In the genomic region with DNA sequence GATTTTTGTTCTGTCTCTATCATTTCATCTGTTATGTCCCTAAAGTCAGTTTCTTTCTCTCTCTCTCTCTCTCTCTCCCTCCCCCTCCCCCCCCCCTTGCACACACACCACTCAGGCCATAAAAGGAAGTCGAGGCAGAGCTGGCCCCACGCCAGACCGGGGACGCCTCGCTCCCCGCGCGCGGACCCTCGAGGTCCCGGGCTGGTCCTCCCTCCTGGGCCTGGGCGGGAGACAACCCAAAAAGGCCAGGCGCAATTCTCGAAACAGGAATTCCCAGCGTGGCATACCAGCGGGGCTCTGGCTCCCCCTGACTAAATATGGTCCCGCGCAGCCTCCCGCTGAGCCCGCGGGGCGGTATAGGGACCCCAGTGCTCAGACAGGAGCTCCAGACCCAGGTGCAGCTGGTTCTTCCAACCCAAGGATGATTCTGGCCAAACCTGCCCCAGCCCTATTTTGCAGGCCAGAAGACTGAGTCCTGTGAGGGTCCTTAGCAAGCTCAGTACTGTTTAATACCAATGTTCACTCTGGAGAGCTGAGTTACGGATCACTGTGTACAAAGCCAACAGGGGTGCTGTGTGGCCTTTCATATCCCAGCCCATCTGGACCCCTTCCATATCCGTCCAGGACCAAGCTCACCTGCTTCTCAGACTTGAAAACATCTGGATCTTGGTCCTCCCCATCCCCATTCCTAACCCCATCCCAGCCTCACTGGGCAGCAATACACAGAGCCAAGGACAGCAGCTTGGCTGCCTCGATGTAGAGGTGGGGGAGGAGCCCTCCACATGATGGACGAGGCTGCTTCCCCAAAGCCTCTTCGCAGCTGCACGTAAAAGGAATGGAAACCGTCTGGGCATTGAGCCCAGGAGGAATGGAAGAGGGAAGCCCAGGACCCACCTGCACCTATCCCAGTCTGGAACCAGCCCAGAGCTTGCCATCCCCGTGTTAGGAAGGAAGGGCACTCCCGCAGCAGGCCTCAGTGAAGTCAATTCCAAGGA, we compare ENCODE assay signal across 9 mouse cellular contexts. TPM values are rescaled to one million over a fixed set of nuclear protein-coding genes. Genes with fewer than 3 reads are reported as not detected.
A peak's percentile ranks its signal among the peaks of the same experiment; 100 is the strongest.
DNase-seq lines count a peak whose midpoint lies in the region; ATAC-seq lines count a peak whose summit lies in the region.
"Had no signal": no experiment of that assay in that cellular context is flagged by ENCODE, and none has a peak within 500 bp of the region (broad histone marks: within the 10 kb centered on the region; RNA-seq: fewer than 3 reads in every experiment).

No protein-coding gene starts in this region.

- H3K36me3 ChIP-seq in heart, embryonic 12.5 days: no peaks in the 10 kb centered on the region
- peaks cover 4% of the 10 kb centered on the region; the same call in 1 of the 2 replicates for H3K36me3 ChIP-seq in limb, embryonic 12.5 days
- H3K36me3 ChIP-seq in neural tube, embryonic 12.5 days: no peaks in the 10 kb centered on the region

- WGBS in heart, embryonic 12.5 days: 9% methylated on average over 31 of the region's 31 CpGs
- 10% methylated on average over 31 of the region's 31 CpGs for WGBS in limb, embryonic 12.5 days
- 15% methylated on average over 31 of the region's 31 CpGs for WGBS in neural tube, embryonic 12.5 days

- peak; percentile 48 for ATAC-seq in heart, embryonic 12.5 days (ENCODE audit: insufficient number of reproducible peaks, low FRiP score)
- peak; percentile 34 for ATAC-seq in limb, embryonic 12.5 days (ENCODE audit: insufficient number of reproducible peaks, insufficient read depth, low FRiP score, low TSS enrichment, low read depth)
- no peak for ATAC-seq in neural tube, embryonic 12.5 days (ENCODE audit: low FRiP score, low read depth)

- peak overlapping the region; percentile 60 for H3K4me2 ChIP-seq in heart, embryonic 12.5 days
- H3K4me2 ChIP-seq in limb, embryonic 12.5 days: peak overlapping the region; percentile 57
- H3K4me2 ChIP-seq in neural tube, embryonic 12.5 days (replicated peaks): peak overlapping the region; percentile 53

- no peaks in the 10 kb centered on the region for H3K9me3 ChIP-seq in heart, embryonic 12.5 days (replicated peaks)
- H3K9me3 ChIP-seq in limb, embryonic 12.5 days: no peaks in the 10 kb centered on the region
- no peaks in the 10 kb centered on the region for H3K9me3 ChIP-seq in neural tube, embryonic 12.5 days

- H3K4me3 ChIP-seq in heart, embryonic 12.5 days: peak overlapping the region; percentile 36
- peak overlapping the region; percentile 32 for H3K4me3 ChIP-seq in limb, embryonic 12.5 days (replicated peaks)
- peak overlapping the region; percentile 18; the same call in 1 of the 2 replicates for H3K4me3 ChIP-seq in neural tube, embryonic 12.5 days
- H3K4me3 ChIP-seq: erythroblast, embryonic 14.5 days had no signal

- H3K4me1 ChIP-seq in heart, embryonic 12.5 days (replicated peaks): peaks cover 16% of the 10 kb centered on the region
- peaks cover 16% of the 10 kb centered on the region for H3K4me1 ChIP-seq in limb, embryonic 12.5 days (replicated peaks)
- 0 out of 2 replicates have a peak, but pooled peaks cover 4% of the 10 kb centered on the region for H3K4me1 ChIP-seq in neural tube, embryonic 12.5 days

- peak overlapping the region; percentile 17; the same call in 1 of the 2 replicates for H3K9ac ChIP-seq in heart, embryonic 12.5 days
- peak overlapping the region; percentile 24; the same call in 1 of the 2 replicates for H3K9ac ChIP-seq in limb, embryonic 12.5 days (replicated peaks)
- 0 out of 2 replicates have a peak overlapping the region, but pooled peaks have one; percentile 47 for H3K9ac ChIP-seq in neural tube, embryonic 12.5 days

- H3K27ac ChIP-seq in heart, embryonic 12.5 days (ENCODE audit: poor library complexity, severe bottlenecking): no peak overlapping the region
- H3K27ac ChIP-seq in limb, embryonic 12.5 days: no peak overlapping the region
- no peak overlapping the region for H3K27ac ChIP-seq in neural tube, embryonic 12.5 days

- peaks cover 81% of the 10 kb centered on the region for H3K27me3 ChIP-seq in heart, embryonic 12.5 days (replicated peaks)
- peaks cover 37% of the 10 kb centered on the region for H3K27me3 ChIP-seq in limb, embryonic 12.5 days
- peaks cover 13% of the 10 kb centered on the region for H3K27me3 ChIP-seq in neural tube, embryonic 12.5 days (replicated peaks)

- DNase-seq in gastrocnemius, postnatal 10 days: peak; percentile 20
- DNase-seq in gastrocnemius, adult 18-20 months (ENCODE audit: low spot score): no peak
- DNase-seq in adrenal gland, postnatal 14 days: peak; percentile 31
- DNase-seq in thymus, postnatal 10 days (ENCODE audit: low spot score in 2 of 2): no peak
- no peak for DNase-seq in layer of hippocampus, adult 9-10 months (ENCODE audit: low spot score)

RNA-seq across cellular contexts. Expression of gene Myh11, which starts 1.3 kb away (rescaled TPM):
- total RNA-seq in gastrocnemius, postnatal 10 days (2021): 10 to 100 TPM; 20.3 to 24.0 TPM
- 10 to 100 TPM; 19.7 to 24.3 TPM for total RNA-seq in gastrocnemius, adult 18-20 months (2021)
- 7.6 and 21.4 TPM in 2 replicates for total RNA-seq in adrenal gland, postnatal 14 days (2021)
- polyA plus RNA-seq in heart, embryonic 12.5 days (2016; fragmentation: Nextera tagmentation; extraction: Ambion mirVana): 0.74 and 1.8 TPM in 2 replicates
- 0.20 and 0.22 TPM in 2 replicates for polyA plus RNA-seq in limb, embryonic 12.5 days (2016; fragmentation: Nextera tagmentation; extraction: Ambion mirVana)
- 0.27 and 0.42 TPM in 2 replicates for polyA plus RNA-seq in neural tube, embryonic 12.5 days (2016; fragmentation: Nextera tagmentation; extraction: Ambion mirVana)

RNA-seq across cellular contexts. Expression of gene Fopnl, which starts 24.7 kb away (rescaled TPM):
- total RNA-seq in gastrocnemius, postnatal 10 days (2021): 10 to 100 TPM; 60.0 to 65.4 TPM
- 10 to 100 TPM; 68.6 to 70.6 TPM for total RNA-seq in gastrocnemius, adult 18-20 months (2021)
- 45.9 and 46.6 TPM in 2 replicates for total RNA-seq in adrenal gland, postnatal 14 days (2021)
- 96.3 and 112 TPM in 2 replicates for polyA plus RNA-seq in heart, embryonic 12.5 days (2016; fragmentation: Nextera tagmentation; extraction: Ambion mirVana)
- polyA plus RNA-seq in limb, embryonic 12.5 days (2016; fragmentation: Nextera tagmentation; extraction: Ambion mirVana): 171 and 174 TPM in 2 replicates
- 168 and 172 TPM in 2 replicates for polyA plus RNA-seq in neural tube, embryonic 12.5 days (2016; fragmentation: Nextera tagmentation; extraction: Ambion mirVana)

Comparison
In these comparisons a context has a peak if more than half of its experiments do, and no peak if none do; other contexts are left out.
1. DNase-seq: peak in gastrocnemius, postnatal 10 days (single experiment) and adrenal gland, postnatal 14 days (single experiment); none in gastrocnemius, adult 18-20 months (single experiment), thymus, postnatal 10 days (0 of 2) and layer of hippocampus, adult 9-10 months (single experiment).
2. Peak in every context shown above with its lines, with median percentiles within 50 percentile points of each other: H3K4me2 ChIP-seq, H3K4me3 ChIP-seq and H3K9ac ChIP-seq.